Mouse (Mus musculus): Measurements from ENCODE around the gene Cep170. TPM values are rescaled to one million over a fixed set of nuclear protein-coding genes. Genes with fewer than 3 reads are reported as not detected.
A peak's percentile ranks its signal among the peaks of the same experiment; 100 is the strongest.
"Not testable (repeated sequence)": the region's sequence is repeated elsewhere in the genome, so short reads cannot be mapped to it uniquely, and the experiment has no call there.

The Cep170 gene
- polyA plus RNA-seq (2015; fragmentation: Nextera tagmentation; extraction: Ambion mirVana), result 21.5 and 21.9 TPM in 2 replicates

GRCm38 (mm10) chr1:176814036-176814420 lies at the start of gene Cep170:
Gene Cep170, minus strand, starts transcription at chr1:176814067.
- peak within 1 kb of the TSS; percentile 71 for H3K4me2 ChIP-seq
- H3K36me3 ChIP-seq, result no peaks in the 10 kb centered on the region
- no peaks in the 10 kb centered on the region for H3K27me3 ChIP-seq
- peak within 1 kb of the TSS; percentile 98 for H3K27ac ChIP-seq
- H3K9ac ChIP-seq, result peak within 1 kb of the TSS; percentile 91
- peaks cover 11% of the 10 kb centered on the region for H3K4me1 ChIP-seq
- no peaks in the 10 kb centered on the region for H3K9me3 ChIP-seq (replicated peaks)
- peak; percentile 96 for ATAC-seq (replicated peaks; ENCODE audit: low FRiP score)
- WGBS, result under 1% methylated on average over 28 of the region's 28 CpGs
- peak within 1 kb of the TSS; percentile 94 for H3K4me3 ChIP-seq (replicated peaks)

- Histone ChIP-seq H3K36me3 (no peaks in the 10 kb centered on the region), H3K9me3 (replicated peaks) (no peaks in the 10 kb centered on the region), H3K27ac (no peak overlapping the region), H3K4me2 (no peak overlapping the region), H3K4me3 (replicated peaks) (no peak overlapping the region), H3K4me1 (no peaks in the 10 kb centered on the region), H3K27me3 (no peaks in the 10 kb centered on the region), H3K9ac (no peak overlapping the region)
- 0 out of 2 replicates have a peak, but pooled peaks have one; percentile 43 for ATAC-seq (replicated peaks; ENCODE audit: low FRiP score)
- WGBS, result 57% methylated on average over 9 of the region's 9 CpGs
Observed at GRCm38 (mm10) chr1:176861981-176862644, 48.2 kb upstream of the Cep170 start.

GRCm38 (mm10) chr1:176852813-176853590 lies 39.1 kb upstream of the Cep170 start:
- Histone ChIP-seq H3K36me3 (0 out of 2 replicates have a peak, but pooled peaks cover 12% of the 10 kb centered on the region), H3K4me3 (replicated peaks) (no peak overlapping the region), H3K9me3 (replicated peaks) (no peaks in the 10 kb centered on the region), H3K27me3 (no peaks in the 10 kb centered on the region), H3K4me1 (0 out of 2 replicates have a peak, but pooled peaks cover 4% of the 10 kb centered on the region), H3K4me2 (no peak overlapping the region), H3K9ac (no peak overlapping the region), H3K27ac (no peak overlapping the region)
- WGBS, result 85% methylated on average over 9 of the region's 9 CpGs
- no peak for ATAC-seq (replicated peaks; ENCODE audit: low FRiP score)

GRCm38 (mm10) chr1:176851401-176851800 lies 37.5 kb upstream of the Cep170 start:
- no peak for ATAC-seq (replicated peaks; ENCODE audit: low FRiP score)
- Histone ChIP-seq H3K4me1 (0 out of 2 replicates have a peak, but pooled peaks cover 4% of the 10 kb centered on the region), H3K9ac (no peak overlapping the region), H3K27me3 (no peaks in the 10 kb centered on the region), H3K4me3 (replicated peaks) (no peak overlapping the region), H3K9me3 (replicated peaks) (no peaks in the 10 kb centered on the region), H3K4me2 (no peak overlapping the region), H3K36me3 (peaks cover 14% of the 10 kb centered on the region; the same call in 1 of the 2 replicates), H3K27ac (no peak overlapping the region)
- 93% methylated on average over 7 of the region's 7 CpGs for WGBS

GRCm38 (mm10) chr1:176849377-176849776 lies 35.5 kb upstream of the Cep170 start:
- no peak overlapping the region for H3K27ac ChIP-seq
- ATAC-seq (replicated peaks; ENCODE audit: low FRiP score), result no peak
- no peak overlapping the region for H3K4me3 ChIP-seq (replicated peaks)
- 0 out of 2 replicates have a peak, but pooled peaks cover 4% of the 10 kb centered on the region for H3K4me1 ChIP-seq
- peaks cover 23% of the 10 kb centered on the region; the same call in 1 of the 2 replicates for H3K36me3 ChIP-seq
- H3K9ac ChIP-seq, result no peak overlapping the region
- no peaks in the 10 kb centered on the region for H3K9me3 ChIP-seq (replicated peaks)
- WGBS, result 64% methylated on average over 2 of the region's 2 CpGs
- H3K4me2 ChIP-seq, result no peak overlapping the region
- H3K27me3 ChIP-seq, result no peaks in the 10 kb centered on the region

GRCm38 (mm10) chr1:176848613-176849290 lies 34.9 kb upstream of the Cep170 start:
- Histone ChIP-seq H3K4me2 (no peak overlapping the region), H3K27me3 (no peaks in the 10 kb centered on the region), H3K36me3 (peaks cover 23% of the 10 kb centered on the region; the same call in 1 of the 2 replicates), H3K27ac (no peak overlapping the region), H3K9ac (no peak overlapping the region), H3K4me1 (0 out of 2 replicates have a peak, but pooled peaks cover 4% of the 10 kb centered on the region), H3K4me3 (replicated peaks) (no peak overlapping the region), H3K9me3 (replicated peaks) (no peaks in the 10 kb centered on the region)
- ATAC-seq (replicated peaks; ENCODE audit: low FRiP score), result peak; percentile 73
- WGBS, result 40% methylated on average over 11 of the region's 11 CpGs

GRCm38 (mm10) chr1:176847118-176847859 lies 33.4 kb upstream of the Cep170 start:
- Histone ChIP-seq H3K27ac (no peak overlapping the region), H3K9ac (no peak overlapping the region), H3K4me1 (0 out of 2 replicates have a peak, but pooled peaks cover 4% of the 10 kb centered on the region), H3K4me2 (no peak overlapping the region), H3K9me3 (replicated peaks) (no peaks in the 10 kb centered on the region), H3K36me3 (peaks cover 18% of the 10 kb centered on the region; the same call in 1 of the 2 replicates), H3K27me3 (no peaks in the 10 kb centered on the region), H3K4me3 (replicated peaks) (no peak overlapping the region)
- ATAC-seq (replicated peaks; ENCODE audit: low FRiP score), result no peak
- 84% methylated on average over 10 of the region's 10 CpGs for WGBS

- H3K4me1 ChIP-seq, result 0 out of 2 replicates have a peak, but pooled peaks cover 4% of the 10 kb centered on the region
- 84% methylated on average over 17 of the region's 17 CpGs for WGBS
- H3K4me3 ChIP-seq (replicated peaks), result no peak overlapping the region
- H3K27ac ChIP-seq, result no peak overlapping the region
- H3K9me3 ChIP-seq (replicated peaks), result no peaks in the 10 kb centered on the region
- H3K27me3 ChIP-seq, result no peaks in the 10 kb centered on the region
- ATAC-seq (replicated peaks; ENCODE audit: low FRiP score), result no peak
- peaks cover 26% of the 10 kb centered on the region; the same call in 1 of the 2 replicates for H3K36me3 ChIP-seq
- H3K9ac ChIP-seq, result no peak overlapping the region
- no peak overlapping the region for H3K4me2 ChIP-seq
Observed at GRCm38 (mm10) chr1:176845082-176845977, 31.5 kb upstream of the Cep170 start.

- not testable (repeated sequence) for H3K4me2 ChIP-seq; H3K4me3 ChIP-seq (replicated peaks); H3K27ac ChIP-seq; H3K9ac ChIP-seq; ATAC-seq (replicated peaks; ENCODE audit: low FRiP score); H3K9me3 ChIP-seq (replicated peaks); H3K4me1 ChIP-seq; H3K36me3 ChIP-seq
- H3K27me3 ChIP-seq, result peaks cover 11% of the 10 kb centered on the region; the same call in 1 of the 2 replicates
- 58% methylated on average over 7 of the region's 7 CpGs for WGBS
Observed at GRCm38 (mm10) chr1:176836562-176836961, 22.7 kb upstream of the Cep170 start.

- peak; percentile 71 for ATAC-seq (replicated peaks; ENCODE audit: low FRiP score)
- Histone ChIP-seq H3K27ac (no peak overlapping the region), H3K36me3 (peaks cover under 1% of the 10 kb centered on the region; the same call in 1 of the 2 replicates), H3K4me2 (peak overlapping the region; percentile 88), H3K9me3 (replicated peaks) (no peaks in the 10 kb centered on the region), H3K9ac (peak overlapping the region; percentile 44), H3K4me3 (replicated peaks) (peak overlapping the region; percentile 44), H3K27me3 (peaks cover 11% of the 10 kb centered on the region; the same call in 1 of the 2 replicates), H3K4me1 (peaks cover 7% of the 10 kb centered on the region; the same call in 1 of the 2 replicates)
- 2% methylated on average over 41 of the region's 41 CpGs for WGBS
Observed at GRCm38 (mm10) chr1:176835501-176836294, 21.8 kb upstream of the Cep170 start.
